Mouse (Mus musculus) thymus, postnatal 0 days (tissue): ENCODE data around the gene Dmgdh. TPM values are rescaled to one million over a fixed set of nuclear protein-coding genes. Genes with fewer than 3 reads are reported as not detected.

Source experiments
- DNase-seq: peaks from one replicate; pipeline ENCODE4 v3.0.0-alpha.2; 2015; ENCODE audit warnings: low spot score
- polyA plus RNA-seq: library from polyadenylated mRNA; unstranded; fragments of >200 nt; fragmentation: Nextera tagmentation; extraction: Ambion mirVana; gene quantifications from 2 replicates; pipeline ENCODE4 v1.2.1, GENCODE M21; 2015

The Dmgdh gene
- polyA plus RNA-seq, 1 experiment from 2014 or later = not detected

- DNase-seq = no peak
These were observed 33.0 kb downstream of the Dmgdh start for GRCm38 (mm10) chr13:93707271-93707670.

DNA sequence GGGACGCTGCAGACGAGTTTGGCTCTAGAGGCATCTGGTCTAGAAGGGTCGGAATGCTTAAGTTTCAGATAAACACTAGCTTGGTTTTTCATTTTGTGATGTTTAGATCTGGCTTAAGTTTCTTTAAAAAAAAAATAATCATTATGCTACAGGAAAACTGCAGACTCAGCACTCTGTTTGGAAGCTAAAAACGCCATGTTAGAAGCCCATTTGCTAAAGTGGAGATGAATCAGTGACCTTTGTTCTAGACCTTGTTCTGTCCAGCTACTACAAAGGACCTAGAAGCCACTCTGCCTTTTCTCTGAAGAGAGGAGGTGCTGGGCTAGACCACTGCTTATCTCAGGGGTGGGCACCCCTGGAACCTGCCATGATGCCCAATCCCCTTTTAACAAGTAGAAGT, 36.1 kb downstream of the Dmgdh start:
- DNase-seq = no peak

DNA sequence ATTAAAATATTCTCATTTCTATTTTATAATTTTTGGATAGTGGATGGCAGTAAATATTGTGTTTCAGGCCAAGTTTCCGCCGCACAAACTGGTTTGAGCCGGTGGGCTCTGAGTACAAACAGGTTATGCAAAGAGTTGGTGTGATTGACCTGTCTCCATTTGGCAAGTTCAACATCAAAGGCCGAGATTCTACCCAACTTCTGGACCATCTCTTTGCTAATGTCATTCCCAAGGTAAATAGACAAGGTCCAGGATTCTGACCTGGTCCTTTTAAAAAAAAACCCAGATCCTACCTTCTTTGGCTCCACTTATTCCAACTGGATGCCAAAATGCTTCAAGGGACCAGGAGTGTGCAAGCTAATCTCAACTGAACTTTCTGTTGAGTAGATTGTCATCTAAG, 37.0 kb downstream of the Dmgdh start:
- no peak for DNase-seq

DNA sequence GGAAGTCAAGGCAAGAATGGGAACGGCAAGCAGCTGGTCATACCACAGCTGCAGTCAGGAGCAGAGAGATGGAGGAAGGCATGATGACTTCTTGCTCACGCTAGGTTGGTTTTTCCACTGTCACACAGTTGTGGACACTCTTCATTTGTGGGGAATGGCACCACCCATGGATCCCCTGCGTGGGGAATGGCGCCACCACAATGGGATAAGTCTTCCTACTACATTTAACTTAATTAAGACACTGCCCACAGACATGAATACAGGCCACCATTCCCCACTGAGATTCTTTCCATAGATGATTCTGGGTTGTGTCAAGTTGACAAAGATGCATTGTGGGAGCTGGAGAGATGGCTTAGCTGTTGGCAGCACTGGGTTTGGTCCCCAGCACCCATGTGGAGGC, 38.1 kb downstream of the Dmgdh start:
- DNase-seq = no peak

GRCm38 (mm10) chr13:93713826-93714225, 39.6 kb downstream of the Dmgdh start:
- no peak for DNase-seq

GRCm38 (mm10) chr13:93717113-93717512, 42.9 kb downstream of the Dmgdh start:
- DNase-seq = no peak

GRCm38 (mm10) chr13:93718948-93719347, 44.7 kb downstream of the Dmgdh start:
- peak; percentile 59 for DNase-seq

GRCm38 (mm10) chr13:93721916-93722315, 47.7 kb downstream of the Dmgdh start:
- DNase-seq = no peak

GRCm38 (mm10) chr13:93723455-93723854, 49.2 kb downstream of the Dmgdh start:
- no peak for DNase-seq

DNA sequence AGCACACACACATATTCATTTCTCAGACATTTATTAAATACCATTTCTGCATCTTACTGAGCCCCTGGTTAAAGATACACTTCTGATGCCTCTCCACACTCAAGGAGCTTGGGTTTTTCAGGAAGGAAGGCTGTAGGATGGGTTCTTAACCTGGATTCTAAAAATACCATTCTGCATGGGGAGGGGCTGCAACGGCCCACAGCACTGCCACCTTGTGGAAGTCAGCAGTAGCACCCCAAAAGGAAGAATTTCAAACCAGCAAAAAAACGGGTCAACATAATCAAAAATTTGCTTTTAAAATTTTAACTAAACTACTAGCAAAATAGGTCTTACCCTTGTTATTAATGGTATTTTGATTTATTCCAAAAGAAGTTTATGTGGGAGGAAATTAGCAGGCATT, 50.0 kb downstream of the Dmgdh start:
- DNase-seq = no peak

- no peak for DNase-seq
These were observed 61.0 kb downstream of the Dmgdh start for GRCm38 (mm10) chr13:93735131-93735636.

DNA sequence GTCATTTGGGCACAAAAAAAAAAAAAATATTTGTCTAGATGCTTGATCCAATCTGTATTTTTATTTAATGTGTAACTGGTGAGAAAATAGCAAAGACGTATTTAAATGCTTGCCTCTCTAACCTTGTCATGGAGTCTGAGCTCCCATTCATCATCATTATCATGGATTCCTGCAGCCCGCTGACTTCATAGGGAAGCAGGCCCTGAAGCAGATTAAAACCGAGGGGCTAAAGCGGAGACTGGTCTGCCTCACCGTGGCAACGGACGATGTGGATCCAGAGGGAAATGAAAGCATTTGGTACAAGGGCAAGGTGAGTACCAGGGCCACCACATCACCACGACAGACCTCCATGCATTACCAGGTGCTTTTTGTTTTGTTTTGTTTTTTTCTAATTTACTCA, 69.9 kb downstream of the Dmgdh start:
- DNase-seq = no peak

GRCm38 (mm10) chr13:93752597-93753400, 78.6 kb downstream of the Dmgdh start:
- DNase-seq = no peak

- DNase-seq = no peak
These were observed 80.9 kb downstream of the Dmgdh start for GRCm38 (mm10) chr13:93755084-93755483.

DNA sequence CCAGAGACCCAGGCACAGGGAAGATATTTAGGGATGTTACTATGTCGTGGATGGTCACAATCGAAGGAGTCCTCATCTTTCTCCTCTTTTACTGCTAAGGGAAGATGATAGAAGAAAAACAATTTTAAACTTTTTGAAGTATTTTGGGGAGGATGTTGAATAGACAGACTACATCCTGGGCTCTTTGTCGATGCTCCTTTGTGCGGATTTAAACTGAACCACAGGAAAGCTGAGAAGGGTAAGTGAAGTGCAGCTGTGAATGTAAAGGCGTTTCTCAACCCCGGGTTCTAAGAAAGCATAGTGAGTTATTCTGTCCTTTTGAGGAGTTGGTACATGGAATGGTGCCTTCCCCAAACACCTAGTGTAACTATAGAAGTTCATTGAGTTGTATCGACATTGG, 82.4 kb downstream of the Dmgdh start:
- peak; percentile 33 for DNase-seq

DNA sequence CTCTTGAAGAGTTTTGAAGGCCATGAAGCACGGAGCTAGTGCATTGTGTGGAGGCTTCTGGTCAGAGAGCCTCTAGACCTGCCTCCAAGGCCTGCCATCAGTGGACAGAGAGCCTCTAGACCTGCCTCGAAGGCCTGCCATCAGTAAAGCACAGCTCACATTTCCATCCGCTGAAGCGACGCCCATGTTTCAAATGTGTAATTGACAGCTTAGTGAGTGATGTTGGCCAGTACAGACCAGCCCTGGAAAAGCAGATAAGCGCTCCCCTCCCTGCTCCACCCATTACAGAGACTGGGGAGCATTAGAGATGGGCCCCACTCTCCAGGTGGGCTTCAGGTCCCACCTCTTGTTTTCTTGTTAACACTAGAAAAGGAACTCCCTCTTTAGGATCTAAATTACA, 83.3 kb downstream of the Dmgdh start:
- no peak for DNase-seq

DNA sequence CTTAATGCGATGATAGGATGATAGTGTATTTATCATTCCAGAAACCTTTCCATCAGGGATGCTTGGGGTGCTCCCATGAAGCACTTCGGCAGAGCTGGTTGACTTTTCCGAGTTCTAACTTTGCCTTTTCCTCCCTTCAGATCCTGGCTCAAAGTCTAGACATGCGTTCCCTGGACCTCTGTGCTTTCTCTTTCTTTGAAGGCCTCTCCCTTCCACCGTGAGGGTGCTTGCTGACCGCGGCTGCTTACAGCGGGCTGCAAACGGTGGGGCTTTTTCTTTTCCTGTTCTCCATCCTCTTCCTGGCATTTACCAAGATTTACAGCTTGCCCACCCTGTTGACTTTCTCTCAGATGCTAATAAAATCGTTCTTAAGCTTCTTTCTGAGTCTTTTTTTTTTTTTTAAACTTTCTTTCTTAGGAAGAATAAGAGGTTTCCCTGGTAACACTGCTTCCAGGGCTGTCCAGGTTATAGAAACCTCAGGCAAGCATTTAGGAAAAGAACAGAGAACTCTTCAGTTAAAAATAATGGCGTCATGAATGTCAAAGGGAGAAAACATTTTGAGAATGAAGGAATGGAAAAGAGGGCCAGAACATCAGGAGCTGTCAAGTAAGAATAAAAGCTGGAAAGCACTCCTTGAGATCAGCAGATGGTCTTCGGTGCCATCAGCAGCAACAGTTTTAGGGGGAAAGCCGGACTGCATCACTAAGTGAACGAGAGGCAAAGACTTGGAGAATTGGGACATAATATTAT, 84.1 kb downstream of the Dmgdh start:
- no peak for DNase-seq

DNA sequence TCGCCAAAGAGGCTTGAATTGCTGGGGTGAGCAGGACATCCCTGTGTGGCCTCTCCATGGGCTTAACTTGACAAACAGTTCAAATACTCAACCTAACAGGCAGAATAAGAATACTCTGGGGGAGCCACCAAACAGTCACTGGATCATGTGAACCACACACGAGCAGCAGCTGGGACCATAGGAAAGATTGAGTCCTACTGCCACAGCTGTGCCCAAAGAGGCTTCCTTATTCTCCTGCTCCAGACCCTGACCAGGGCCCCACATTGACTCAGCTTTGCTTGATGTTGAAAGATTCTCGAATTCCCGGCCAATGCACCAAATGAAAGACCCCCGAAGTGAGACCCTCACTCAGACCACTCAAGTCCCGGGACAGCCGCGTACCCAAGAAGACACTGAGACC, 87.6 kb downstream of the Dmgdh start:
- no peak for DNase-seq

GRCm38 (mm10) chr13:93762879-93763278, 88.6 kb downstream of the Dmgdh start:
- no peak for DNase-seq

DNA sequence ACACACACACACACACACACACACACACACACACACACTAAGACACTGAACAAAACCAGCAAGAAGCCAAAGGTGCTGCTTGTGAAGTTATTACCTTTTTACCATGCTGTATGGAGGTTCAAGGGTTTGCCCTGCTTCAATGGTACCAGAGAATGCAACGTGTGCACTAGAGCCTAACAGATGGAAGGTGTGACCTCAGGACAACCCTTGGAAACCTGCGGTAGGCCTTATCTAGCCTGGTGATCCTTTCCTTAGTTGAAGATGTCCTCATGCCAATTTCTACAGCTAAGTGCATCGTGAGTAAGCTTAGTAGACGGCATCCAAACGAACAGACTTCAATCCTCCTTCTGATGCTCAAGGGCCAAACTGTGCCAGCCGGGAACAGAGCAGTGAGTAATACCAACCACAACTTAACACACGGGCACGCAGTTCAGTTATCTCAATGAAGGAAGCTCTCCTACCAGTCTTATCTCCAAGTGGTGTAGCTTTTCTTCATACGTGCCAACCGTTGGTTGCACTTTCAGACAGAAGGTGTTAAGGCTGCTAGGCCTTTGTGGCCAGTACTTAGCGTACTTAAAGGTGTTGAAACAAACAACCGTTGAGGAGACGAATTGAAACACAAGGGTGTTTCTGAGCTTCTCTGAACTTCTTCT, 90.2 kb downstream of the Dmgdh start:
- no peak for DNase-seq

DNA sequence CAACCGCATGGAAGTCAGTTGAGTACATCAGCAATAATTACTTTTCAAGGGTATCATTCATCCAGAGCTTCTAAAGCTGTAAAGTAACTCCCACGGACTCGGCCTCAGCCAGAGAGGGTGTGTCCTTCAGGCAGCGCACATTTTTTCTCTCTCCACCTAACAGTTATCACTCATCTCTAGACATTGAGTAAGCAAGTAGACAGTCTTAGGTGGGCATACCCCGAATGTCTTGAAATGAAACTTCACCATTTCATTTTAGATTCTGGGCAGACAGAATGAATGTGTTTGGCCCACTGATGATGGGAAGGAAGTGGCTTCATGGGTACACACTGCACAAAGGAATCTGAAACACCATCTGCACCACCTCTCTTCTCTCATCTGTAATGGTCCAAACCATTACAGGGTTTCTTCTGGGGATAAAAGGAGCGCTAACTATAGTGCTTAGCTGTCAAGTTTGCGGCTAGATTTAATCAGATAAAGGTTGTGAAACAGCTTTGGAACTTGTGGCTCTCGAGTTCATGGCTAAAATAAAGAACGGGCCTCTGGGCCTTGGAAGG, 96.9 kb downstream of the Dmgdh start:
- peak; percentile 37 for DNase-seq
